Mouse (Mus musculus) lung, postnatal 0 days (tissue): ENCODE measurements around the gene Entpd7.

Experiments
- CTCF ChIP-seq: IDR thresholded peaks from 2 replicates; pipeline ENCODE4 v1.5.1; 2016; ENCODE audit warnings: antibody characterized with exemption, mild to moderate bottlenecking
- EP300 ChIP-seq: IDR thresholded peaks from 2 replicates; pipeline ENCODE4 v1.6.1; 2016; ENCODE audit warnings: antibody characterized with exemption, mild to moderate bottlenecking, control low read depth

DNA sequence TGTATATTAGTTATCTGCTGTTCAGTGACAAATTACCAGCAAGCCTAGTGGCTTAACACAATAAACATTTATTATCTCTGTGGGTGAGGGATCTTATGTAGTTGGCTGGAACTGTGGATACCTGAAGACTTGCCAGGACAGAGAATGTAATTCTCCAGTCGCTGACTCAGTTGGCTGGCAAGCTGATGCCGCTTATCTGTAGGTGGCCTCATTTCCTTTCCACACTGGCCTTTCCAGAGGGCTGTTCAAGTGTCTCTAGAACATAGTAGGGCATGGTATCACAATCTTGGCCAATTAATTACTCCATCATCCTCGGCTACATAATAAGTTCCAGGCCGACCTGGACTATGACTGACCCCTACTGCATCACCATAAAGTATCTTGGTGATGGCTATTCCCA, 7.9 kb upstream of the Entpd7 start:
- TF ChIP-seq CTCF: no peak
- no peak for TF ChIP-seq EP300
